Mouse (Mus musculus): ENCODE results near the gene Sema5a.
A peak's percentile ranks its signal among the peaks of the same experiment; 100 is the strongest.

Sema5a gene

GRCm38 (mm10) chr15:32542746-32543145, 298.1 kb downstream of the Sema5a start:
- no peak for DNase-seq (ENCODE audit: low read depth, low spot score)

- no peak for DNase-seq (ENCODE audit: low read depth, low spot score)
These were observed 298.6 kb downstream of the Sema5a start for GRCm38 (mm10) chr15:32543181-32543580.

- DNase-seq (ENCODE audit: low read depth, low spot score) = no peak
These were observed 300.8 kb downstream of the Sema5a start for GRCm38 (mm10) chr15:32545455-32545854.

- DNase-seq (ENCODE audit: low read depth, low spot score) = no peak
These were observed 302.1 kb downstream of the Sema5a start for GRCm38 (mm10) chr15:32546746-32547145.

- no peak for DNase-seq (ENCODE audit: low read depth, low spot score)
These were observed 314.3 kb downstream of the Sema5a start for GRCm38 (mm10) chr15:32558925-32559324.

GRCm38 (mm10) chr15:32562600-32562999, 318.0 kb downstream of the Sema5a start:
- DNase-seq (ENCODE audit: low read depth, low spot score) = no peak

- no peak for DNase-seq (ENCODE audit: low read depth, low spot score)
These were observed 323.7 kb downstream of the Sema5a start for GRCm38 (mm10) chr15:32568181-32568857.

GRCm38 (mm10) chr15:32568858-32569387, 324.3 kb downstream of the Sema5a start:
- peak; percentile 30 for DNase-seq (ENCODE audit: low read depth, low spot score)

- DNase-seq (ENCODE audit: low read depth, low spot score) = no peak
These were observed 329.7 kb downstream of the Sema5a start for GRCm38 (mm10) chr15:32574327-32574726.

- DNase-seq (ENCODE audit: low read depth, low spot score) = no peak
These were observed 330.6 kb downstream of the Sema5a start for GRCm38 (mm10) chr15:32575212-32575611.

GRCm38 (mm10) chr15:32579351-32579750, 334.7 kb downstream of the Sema5a start:
- DNase-seq (ENCODE audit: low read depth, low spot score) = no peak

GRCm38 (mm10) chr15:32590641-32591040, 346.0 kb downstream of the Sema5a start:
- no peak for DNase-seq (ENCODE audit: low read depth, low spot score)

GRCm38 (mm10) chr15:32593746-32594145, 349.1 kb downstream of the Sema5a start:
- DNase-seq (ENCODE audit: low read depth, low spot score) = no peak

- DNase-seq (ENCODE audit: low read depth, low spot score) = no peak
These were observed 352.0 kb downstream of the Sema5a start for GRCm38 (mm10) chr15:32596574-32596973.

- DNase-seq (ENCODE audit: low read depth, low spot score) = no peak
These were observed 352.6 kb downstream of the Sema5a start for GRCm38 (mm10) chr15:32597189-32597588.

GRCm38 (mm10) chr15:32607236-32607635, 362.6 kb downstream of the Sema5a start:
- DNase-seq (ENCODE audit: low read depth, low spot score) = no peak

- DNase-seq (ENCODE audit: low read depth, low spot score) = no peak
These were observed 366.2 kb downstream of the Sema5a start for GRCm38 (mm10) chr15:32610776-32611175.

GRCm38 (mm10) chr15:32611201-32611600, 366.6 kb downstream of the Sema5a start:
- DNase-seq (ENCODE audit: low read depth, low spot score) = no peak

- DNase-seq (ENCODE audit: low read depth, low spot score) = peak; percentile 16
These were observed 369.1 kb downstream of the Sema5a start for GRCm38 (mm10) chr15:32613718-32614117.

- no peak for DNase-seq (ENCODE audit: low read depth, low spot score)
These were observed 371.2 kb downstream of the Sema5a start for GRCm38 (mm10) chr15:32615773-32616172.

GRCm38 (mm10) chr15:32619199-32619598, 374.6 kb downstream of the Sema5a start:
- DNase-seq (ENCODE audit: low read depth, low spot score) = no peak

- no peak for DNase-seq (ENCODE audit: low read depth, low spot score)
These were observed 378.6 kb downstream of the Sema5a start for GRCm38 (mm10) chr15:32623037-32623739.

- DNase-seq (ENCODE audit: low read depth, low spot score) = no peak
These were observed 379.5 kb downstream of the Sema5a start for GRCm38 (mm10) chr15:32624106-32624505.

Measured in brain, embryonic 18.5 days (tissue).